Mouse (Mus musculus): ENCODE data around the gene Emx1. TPM values are rescaled to one million over a fixed set of nuclear protein-coding genes. Genes with fewer than 3 reads are reported as not detected.

Emx1 gene
- total and polyA plus RNA-seq, 3 experiments = not detected

- H3K9ac ChIP-seq (ENCODE audit: low read depth, low read length) = no peak overlapping the region
- no peaks in the 10 kb centered on the region for H3K36me3 ChIP-seq (ENCODE audit: control insufficient read depth, insufficient read depth, low read length)
- intact Hi-C loops (cut with DNase I) = no loop called here
- H3K27me3 ChIP-seq (ENCODE audit: control insufficient read depth, insufficient read depth, low read length) = no peaks in the 10 kb centered on the region
- WGBS = 74% methylated on average over 4 of the region's 4 CpGs
- H3K4me3 ChIP-seq = no peak overlapping the region
- H3K4me1 ChIP-seq (ENCODE audit: control insufficient read depth, insufficient read depth, low read length) = no peaks in the 10 kb centered on the region
- H3K27ac ChIP-seq = no peak overlapping the region
- no peaks in the 10 kb centered on the region for H3K79me2 ChIP-seq (replicated peaks; ENCODE audit: control insufficient read depth, insufficient read depth, low read length)
- TF ChIP-seq EP300 (IDR thresholded peaks at IDR 0.05; ENCODE audit: insufficient read depth, low read depth, low read length) (no peak), POLR2A (IDR thresholded peaks at IDR 0.05; ENCODE audit: insufficient read depth, low read depth, low read length) (no peak), CTCF (IDR thresholded peaks at IDR 0.05) (no peak)
- DNase-seq = no peak
These were observed 33.7 kb downstream of the Emx1 start for GRCm38 (mm10) chr6:85220917-85221316.

- intact Hi-C loops (cut with DNase I) = no loop called here
- no peaks in the 10 kb centered on the region for H3K79me2 ChIP-seq (replicated peaks; ENCODE audit: control insufficient read depth, insufficient read depth, low read length)
- no peaks in the 10 kb centered on the region for H3K27me3 ChIP-seq (ENCODE audit: control insufficient read depth, insufficient read depth, low read length)
- DNase-seq = no peak
- no peaks in the 10 kb centered on the region for H3K4me1 ChIP-seq (ENCODE audit: control insufficient read depth, insufficient read depth, low read length)
- TF ChIP-seq EP300 (IDR thresholded peaks at IDR 0.05; ENCODE audit: insufficient read depth, low read depth, low read length) (no peak), CTCF (IDR thresholded peaks at IDR 0.05) (no peak), POLR2A (IDR thresholded peaks at IDR 0.05; ENCODE audit: insufficient read depth, low read depth, low read length) (no peak)
- no peak overlapping the region for H3K4me3 ChIP-seq
- WGBS = 90% methylated on average over 10 of the region's 10 CpGs
- H3K9ac ChIP-seq (ENCODE audit: low read depth, low read length) = no peak overlapping the region
- H3K36me3 ChIP-seq (ENCODE audit: control insufficient read depth, insufficient read depth, low read length) = no peaks in the 10 kb centered on the region
- no peak overlapping the region for H3K27ac ChIP-seq
These were observed 35.3 kb downstream of the Emx1 start for GRCm38 (mm10) chr6:85222551-85222950.

GRCm38 (mm10) chr6:85223498-85224150, 36.4 kb downstream of the Emx1 start:
- no peak for TF ChIP-seq POLR2A (IDR thresholded peaks at IDR 0.05; ENCODE audit: insufficient read depth, low read depth, low read length)
- TF ChIP-seq EP300 (IDR thresholded peaks at IDR 0.05; ENCODE audit: insufficient read depth, low read depth, low read length) = no peak
- no peak for TF ChIP-seq CTCF (IDR thresholded peaks at IDR 0.05)
- H3K9ac ChIP-seq (ENCODE audit: low read depth, low read length) = no peak overlapping the region
- no peak overlapping the region for H3K27ac ChIP-seq
- no peaks in the 10 kb centered on the region for H3K79me2 ChIP-seq (replicated peaks; ENCODE audit: control insufficient read depth, insufficient read depth, low read length)
- WGBS = 74% methylated on average over 14 of the region's 14 CpGs
- DNase-seq = no peak
- intact Hi-C loops (cut with DNase I) = no loop called here
- H3K36me3 ChIP-seq (ENCODE audit: control insufficient read depth, insufficient read depth, low read length) = no peaks in the 10 kb centered on the region
- no peaks in the 10 kb centered on the region for H3K27me3 ChIP-seq (ENCODE audit: control insufficient read depth, insufficient read depth, low read length)
- H3K4me3 ChIP-seq = no peak overlapping the region
- no peaks in the 10 kb centered on the region for H3K4me1 ChIP-seq (ENCODE audit: control insufficient read depth, insufficient read depth, low read length)

- intact Hi-C loops (cut with DNase I) = no loop called here
- H3K79me2 ChIP-seq (replicated peaks; ENCODE audit: control insufficient read depth, insufficient read depth, low read length) = no peaks in the 10 kb centered on the region
- H3K27ac ChIP-seq = no peak overlapping the region
- WGBS = 56% methylated on average over 15 of the region's 15 CpGs
- no peak overlapping the region for H3K9ac ChIP-seq (ENCODE audit: low read depth, low read length)
- H3K4me3 ChIP-seq = no peak overlapping the region
- no peaks in the 10 kb centered on the region for H3K36me3 ChIP-seq (ENCODE audit: control insufficient read depth, insufficient read depth, low read length)
- H3K4me1 ChIP-seq (ENCODE audit: control insufficient read depth, insufficient read depth, low read length) = no peaks in the 10 kb centered on the region
- TF ChIP-seq EP300 (IDR thresholded peaks at IDR 0.05; ENCODE audit: insufficient read depth, low read depth, low read length) (no peak), CTCF (IDR thresholded peaks at IDR 0.05) (no peak)
- DNase-seq = peak in 1 of 2 experiments; percentile 10
- H3K27me3 ChIP-seq (ENCODE audit: control insufficient read depth, insufficient read depth, low read length) = no peaks in the 10 kb centered on the region
These were observed 37.2 kb downstream of the Emx1 start for GRCm38 (mm10) chr6:85224442-85224891.

GRCm38 (mm10) chr6:85226570-85226969, 39.3 kb downstream of the Emx1 start:
- Histone ChIP-seq H3K36me3 (ENCODE audit: control insufficient read depth, insufficient read depth, low read length) (no peaks in the 10 kb centered on the region), H3K27ac (no peak overlapping the region), H3K79me2 (replicated peaks; ENCODE audit: control insufficient read depth, insufficient read depth, low read length) (no peaks in the 10 kb centered on the region), H3K27me3 (ENCODE audit: control insufficient read depth, insufficient read depth, low read length) (no peaks in the 10 kb centered on the region), H3K4me3 (no peak overlapping the region), H3K4me1 (ENCODE audit: control insufficient read depth, insufficient read depth, low read length) (no peaks in the 10 kb centered on the region), H3K9ac (ENCODE audit: low read depth, low read length) (no peak overlapping the region)
- no peak for TF ChIP-seq CTCF (IDR thresholded peaks at IDR 0.05)
- WGBS = 89% methylated on average over 9 of the region's 9 CpGs
- no peak for DNase-seq
- intact Hi-C loops (cut with DNase I) = no loop called here

- intact Hi-C loops (cut with DNase I) = no loop called here
- 86% methylated on average over 2 of the region's 2 CpGs for WGBS
- no peaks in the 10 kb centered on the region for H3K79me2 ChIP-seq (replicated peaks; ENCODE audit: control insufficient read depth, insufficient read depth, low read length)
- H3K4me3 ChIP-seq = no peak overlapping the region
- no peaks in the 10 kb centered on the region for H3K36me3 ChIP-seq (ENCODE audit: control insufficient read depth, insufficient read depth, low read length)
- DNase-seq = no peak
- H3K27me3 ChIP-seq (ENCODE audit: control insufficient read depth, insufficient read depth, low read length) = no peaks in the 10 kb centered on the region
- H3K4me1 ChIP-seq (ENCODE audit: control insufficient read depth, insufficient read depth, low read length) = no peaks in the 10 kb centered on the region
- TF ChIP-seq EP300 (IDR thresholded peaks at IDR 0.05; ENCODE audit: insufficient read depth, low read depth, low read length) (no peak), CTCF (IDR thresholded peaks at IDR 0.05) (no peak), POLR2A (IDR thresholded peaks at IDR 0.05; ENCODE audit: insufficient read depth, low read depth, low read length) (no peak)
- H3K9ac ChIP-seq (ENCODE audit: low read depth, low read length) = no peak overlapping the region
- no peak overlapping the region for H3K27ac ChIP-seq
These were observed 40.3 kb downstream of the Emx1 start for GRCm38 (mm10) chr6:85227520-85227919.

Measured in heart, adult 2 months (tissue).